Mouse (Mus musculus) testis, adult 2 months (tissue): ENCODE results near the gene Aif1. TPM values are rescaled to one million over a fixed set of nuclear protein-coding genes. Genes with fewer than 3 reads are reported as not detected.

Experiments
- H3K27ac ChIP-seq: fragments of 200-500 bp; 2 replicates; pipeline ENCODE4 v1.5.1; 2012; ENCODE audit warnings: low read depth, low read length; ENCODE audit not compliant: control insufficient read depth, insufficient read depth
- H3K27me3 ChIP-seq: fragments of 200-500 bp; 2 replicates; pipeline ENCODE4 v1.6.1; 2012; ENCODE audit warnings: mild to moderate bottlenecking, low read length, moderate library complexity; ENCODE audit not compliant: control insufficient read depth, insufficient read depth
- H3K36me3 ChIP-seq: fragments of 200-500 bp; 2 replicates; pipeline ENCODE4 v1.6.1; 2012; ENCODE audit warnings: mild to moderate bottlenecking, low read length; ENCODE audit not compliant: control insufficient read depth, insufficient read depth
- H3K4me1 ChIP-seq: fragments of 200-500 bp; 2 replicates; pipeline ENCODE4 v1.6.1; 2012; ENCODE audit warnings: low read length; ENCODE audit not compliant: control insufficient read depth, insufficient read depth
- H3K4me3 ChIP-seq: fragments of 200-500 bp; 2 replicates; pipeline ENCODE4 v1.5.1; 2012; ENCODE audit warnings: low read depth, mild to moderate bottlenecking, low read length, moderate library complexity, mixed read lengths; ENCODE audit not compliant: control insufficient read depth
- CTCF ChIP-seq: fragments of 200-500 bp; IDR thresholded peaks from 2 replicates; pipeline ENCODE4 v1.5.1; 2012; ENCODE audit warnings: low read depth, mild to moderate bottlenecking, inconsistent platforms, low read length, moderate library complexity; ENCODE audit not compliant: control insufficient read depth, insufficient read depth, insufficient replicate concordance
- POLR2A ChIP-seq: fragments of 200-500 bp; IDR thresholded peaks from 2 replicates; pipeline ENCODE4 v1.6.1; 2012; ENCODE audit warnings: low read depth, mild to moderate bottlenecking, inconsistent platforms, low read length, moderate library complexity; ENCODE audit not compliant: control insufficient read depth
- polyA plus RNA-seq: library from polyadenylated mRNA; depleted of rRNA; stranded (reverse); fragments of >200 nt; gene quantifications from 2 replicates; pipeline ENCODE4 v1.2.3, GENCODE M21; 2012

The Aif1 gene
- polyA plus RNA-seq, 1 experiment: 444 TPM

- no peak within 1 kb of the TSS for H3K4me3 ChIP-seq
- H3K36me3 ChIP-seq: no peaks in the 10 kb centered on the region
- TF ChIP-seq POLR2A: no peak
- no peak for TF ChIP-seq CTCF
- H3K27me3 ChIP-seq: no peaks in the 10 kb centered on the region
- H3K4me1 ChIP-seq: peaks cover 10% of the 10 kb centered on the region
- H3K27ac ChIP-seq: no peak within 1 kb of the TSS
These were observed 12.2 kb upstream of the Aif1 start, which contains the start of gene Lst1 for GRCm38 (mm10) chr17:35187959-35188610. Gene Lst1 (minus strand): TSS chr17:35188439.

- H3K27me3 ChIP-seq: no peaks in the 10 kb centered on the region
- TF ChIP-seq CTCF (no peak), POLR2A (no peak)
These were observed 11.5 kb upstream of the Aif1 start for GRCm38 (mm10) chr17:35187345-35187744.

GRCm38 (mm10) chr17:35186681-35187080 lies 10.8 kb upstream of the Aif1 start:
- Histone ChIP-seq H3K4me1 (peaks cover 10% of the 10 kb centered on the region), H3K36me3 (no peaks in the 10 kb centered on the region), H3K4me3 (no peak overlapping the region), H3K27me3 (no peaks in the 10 kb centered on the region), H3K27ac (no peak overlapping the region)
- TF ChIP-seq POLR2A (no peak), CTCF (no peak)

More at GRCm38 (mm10) chr17:35187345-35187744, 11.5 kb upstream of the Aif1 start:
- Histone ChIP-seq H3K27ac (no peak overlapping the region), H3K4me3 (no peak overlapping the region), H3K36me3 (no peaks in the 10 kb centered on the region), H3K4me1 (peaks cover 10% of the 10 kb centered on the region)

- no peak overlapping the region for H3K27ac ChIP-seq
- H3K4me1 ChIP-seq: peaks cover 10% of the 10 kb centered on the region
- H3K36me3 ChIP-seq: no peaks in the 10 kb centered on the region
- TF ChIP-seq POLR2A: no peak
- no peak for TF ChIP-seq CTCF
- no peaks in the 10 kb centered on the region for H3K27me3 ChIP-seq
- peak overlapping the region; percentile 17 for H3K4me3 ChIP-seq
These were observed 10.1 kb upstream of the Aif1 start for GRCm38 (mm10) chr17:35185639-35186611.

- no peak overlapping the region for H3K4me3 ChIP-seq
- no peaks in the 10 kb centered on the region for H3K27me3 ChIP-seq
- H3K4me1 ChIP-seq: no peaks in the 10 kb centered on the region
- TF ChIP-seq CTCF (no peak), POLR2A (no peak)
- H3K36me3 ChIP-seq: no peaks in the 10 kb centered on the region
- no peak overlapping the region for H3K27ac ChIP-seq
These were observed 4.2 kb upstream of the Aif1 start for GRCm38 (mm10) chr17:35180093-35180492.

GRCm38 (mm10) chr17:35178528-35178927 lies 2.7 kb upstream of the Aif1 start:
- H3K36me3 ChIP-seq: no peaks in the 10 kb centered on the region
- no peak overlapping the region for H3K4me3 ChIP-seq
- no peak overlapping the region for H3K27ac ChIP-seq
- TF ChIP-seq CTCF (peak; percentile 82; the same call in 1 of the 2 replicates), POLR2A (no peak)
- no peaks in the 10 kb centered on the region for H3K27me3 ChIP-seq
- H3K4me1 ChIP-seq: no peaks in the 10 kb centered on the region

- Histone ChIP-seq H3K4me3 (peak overlapping the region; percentile 94), H3K27me3 (no peaks in the 10 kb centered on the region), H3K27ac (peak overlapping the region; percentile 80), H3K4me1 (no peaks in the 10 kb centered on the region), H3K36me3 (no peaks in the 10 kb centered on the region)
- TF ChIP-seq POLR2A: no peak
- TF ChIP-seq CTCF: no peak
These were observed 486 bp downstream of the Aif1 start for GRCm38 (mm10) chr17:35175382-35175781.
